Mouse (Mus musculus) limb, embryonic 11.5 days (tissue): Measurements from ENCODE around the gene Sla2. TPM values are rescaled to one million over a fixed set of nuclear protein-coding genes. Genes with fewer than 3 reads are reported as not detected.
A peak's percentile ranks its signal among the peaks of the same experiment; 100 is the strongest.

Source experiments
- ATAC-seq: fragments of 200-750 bp; cut with Nextera tagmentation; 2 replicates; pipeline ENCODE4 v1.8.0; 2017; ENCODE audit warnings: low read depth; ENCODE audit not compliant: insufficient number of reproducible peaks, low FRiP score, low TSS enrichment
- DNase-seq: peaks from one replicate; pipeline ENCODE4 v3.0.0-alpha.2; 2015; ENCODE audit warnings: low spot score
- H3K27ac ChIP-seq: fragments of 300-500 bp; sonication (generic); replicated peaks from 2 replicates; pipeline ENCODE4 v1.5.1; 2014; ENCODE audit warnings: low read depth, mild to moderate bottlenecking, low read length
- H3K27me3 ChIP-seq: fragments of 300-500 bp; sonication (generic); 2 replicates; pipeline ENCODE4 v1.6.1; 2014; ENCODE audit warnings: mild to moderate bottlenecking, low read length, mixed read lengths; ENCODE audit not compliant: control insufficient read depth, insufficient read depth
- H3K36me3 ChIP-seq: fragments of 300-500 bp; sonication (generic); 2 replicates; pipeline ENCODE4 v1.6.1; 2014; ENCODE audit warnings: mild to moderate bottlenecking, low read length, moderate library complexity, mixed read lengths; ENCODE audit not compliant: control insufficient read depth, insufficient read depth
- H3K4me1 ChIP-seq: fragments of 300-500 bp; sonication (generic); 2 replicates; pipeline ENCODE4 v1.6.1; 2014; ENCODE audit warnings: low read length, mixed read lengths; ENCODE audit not compliant: control insufficient read depth, insufficient read depth
- H3K4me2 ChIP-seq: fragments of 300-500 bp; sonication (generic); 2 replicates; pipeline ENCODE4 v1.6.1; 2014; ENCODE audit warnings: low read depth, mild to moderate bottlenecking, moderate library complexity; ENCODE audit not compliant: severe bottlenecking
- H3K4me3 ChIP-seq: fragments of 300-500 bp; sonication (generic); 2 replicates; pipeline ENCODE4 v1.5.1; 2014; ENCODE audit warnings: low read depth, low read length
- H3K9ac ChIP-seq: fragments of 300-500 bp; sonication (generic); 2 replicates; pipeline ENCODE4 v1.6.1; 2014; ENCODE audit warnings: mild to moderate bottlenecking, low read length
- H3K9me3 ChIP-seq: fragments of 300-500 bp; sonication (generic); 2 replicates; pipeline ENCODE4 v1.6.1; 2016; ENCODE audit warnings: low read length; ENCODE audit not compliant: control insufficient read depth
- WGBS: fragments of 180-500 bp; shearing (Covaris S2); extraction: QIAGEN DNeasy Blood & Tissue Kit; methylation state at CpG from one replicate; pipeline ENCODE4 v1.1.7; 2014; 5-methylcytosine and 5-hydroxymethylcytosine counted together
- polyA plus RNA-seq: library from polyadenylated mRNA; unstranded; fragments of >200 nt; fragmentation: Nextera tagmentation; extraction: Ambion mirVana; gene quantifications from 2 replicates; pipeline ENCODE4 v1.2.1, GENCODE M21; 2014

The Sla2 gene
- polyA plus RNA-seq, 1 experiment from 2014 or later = 0.52 TPM

DNA sequence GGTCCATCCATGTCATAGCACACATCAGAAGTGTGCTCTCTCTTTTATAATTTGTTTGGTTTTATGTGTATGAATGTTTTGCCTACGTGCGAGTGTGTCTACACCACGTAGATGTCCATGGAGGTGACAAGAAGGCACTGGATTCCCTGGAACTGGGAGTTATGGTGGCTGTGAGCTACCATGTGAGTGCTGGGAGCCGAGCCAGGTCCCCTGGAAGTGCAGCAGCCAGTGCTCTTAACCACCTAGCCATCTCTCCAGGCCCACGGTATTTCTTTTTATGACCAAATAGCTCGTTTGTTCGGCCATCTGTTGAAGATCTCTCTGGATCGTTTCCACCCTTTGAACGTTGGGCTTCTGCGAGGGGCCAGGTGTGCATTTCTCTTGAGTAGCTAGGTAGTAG lies 43.7 kb downstream of the Sla2 start:
- H3K4me1 ChIP-seq = peaks cover 27% of the 10 kb centered on the region
- no peak overlapping the region for H3K27ac ChIP-seq
- H3K4me2 ChIP-seq = no peak overlapping the region; the same call in 1 of the 2 replicates
- no peak for DNase-seq
- no peaks in the 10 kb centered on the region for H3K27me3 ChIP-seq
- H3K9ac ChIP-seq = no peak overlapping the region
- 47% methylated on average over 10 of the region's 10 CpGs for WGBS
- no peak for ATAC-seq
- H3K4me3 ChIP-seq = no peak overlapping the region
- H3K9me3 ChIP-seq = no peaks in the 10 kb centered on the region
- peaks cover 14% of the 10 kb centered on the region for H3K36me3 ChIP-seq

DNA sequence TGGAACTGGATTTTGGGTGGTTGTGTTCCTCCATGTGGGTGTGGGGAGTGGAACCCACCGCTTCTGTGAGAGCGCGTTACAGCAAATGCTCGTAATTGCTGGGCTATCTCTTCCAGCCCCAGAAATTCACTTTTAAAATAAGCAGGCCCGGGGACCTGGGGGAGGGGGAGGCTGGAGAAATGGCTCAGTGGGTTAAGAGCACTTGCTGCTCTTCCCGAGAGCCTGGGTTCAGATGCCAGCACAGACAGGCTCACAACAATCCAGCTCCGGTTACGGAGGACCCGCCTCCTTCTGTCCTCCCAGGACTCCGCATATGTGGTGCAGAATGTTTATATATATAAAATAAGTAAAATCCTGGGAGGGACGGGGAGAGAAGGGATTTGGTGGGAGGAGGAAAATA lies 44.3 kb downstream of the Sla2 start:
- ATAC-seq (no peak), DNase-seq (peak; percentile 29)
- no peaks in the 10 kb centered on the region for H3K27me3 ChIP-seq
- peaks cover 14% of the 10 kb centered on the region for H3K36me3 ChIP-seq
- no peaks in the 10 kb centered on the region for H3K9me3 ChIP-seq
- peak overlapping the region; percentile 98 for H3K4me3 ChIP-seq
- H3K9ac ChIP-seq = no peak overlapping the region; the same call in 1 of the 2 replicates
- 10% methylated on average over 11 of the region's 11 CpGs for WGBS
- H3K27ac ChIP-seq = no peak overlapping the region
- H3K4me2 ChIP-seq = peak overlapping the region; percentile 95
- H3K4me1 ChIP-seq = peaks cover 27% of the 10 kb centered on the region

DNA sequence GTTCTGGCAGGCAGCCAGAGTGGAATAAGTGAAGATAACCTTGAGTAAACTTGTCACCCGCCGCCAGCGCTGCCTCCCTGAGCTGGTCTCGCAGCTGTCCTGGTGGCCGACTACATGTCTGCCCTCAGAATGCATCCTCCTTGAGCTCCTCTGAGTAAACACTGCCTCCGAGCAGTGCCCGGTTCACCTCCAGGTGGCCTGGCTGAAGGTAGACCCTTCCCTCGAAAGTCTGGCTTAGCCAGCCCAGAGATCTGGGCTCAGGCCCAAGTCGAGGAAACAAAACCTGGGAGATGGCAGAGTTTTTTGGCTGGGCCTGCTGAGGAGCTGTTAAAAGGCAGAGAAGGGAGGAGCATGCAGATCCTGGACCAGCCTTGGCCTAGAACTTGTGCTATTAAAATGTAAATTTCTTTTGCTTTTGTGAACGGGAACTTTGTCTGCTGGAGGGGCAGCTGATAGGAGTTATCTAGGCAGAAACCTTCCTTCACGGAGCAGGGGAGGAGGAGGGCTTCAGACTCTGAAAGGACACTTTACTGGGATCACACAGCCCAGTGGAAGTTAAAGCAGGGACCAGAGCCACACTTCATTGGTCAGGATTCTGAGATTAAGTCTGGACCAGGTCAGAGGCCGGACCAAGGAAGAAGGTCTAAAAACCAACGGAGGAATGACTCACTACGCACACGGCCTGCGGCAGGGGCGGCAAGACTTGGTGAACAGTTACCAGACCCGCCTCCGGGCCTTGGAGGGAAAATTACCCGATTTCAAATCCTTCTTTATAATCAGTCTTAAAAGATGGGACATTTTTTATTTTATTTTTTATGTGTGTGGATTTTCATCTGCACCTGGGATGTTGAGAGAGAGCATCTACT lies 44.9 kb downstream of the Sla2 start:
- ATAC-seq (no peak), DNase-seq (peak; percentile 49)
- H3K4me2 ChIP-seq = peak overlapping the region; percentile 95
- peak overlapping the region; percentile 98 for H3K4me3 ChIP-seq
- peak overlapping the region; percentile 40; the same call in 1 of the 2 replicates for H3K27ac ChIP-seq
- peaks cover 12% of the 10 kb centered on the region for H3K36me3 ChIP-seq
- peak overlapping the region; percentile 95 for H3K9ac ChIP-seq
- no peaks in the 10 kb centered on the region for H3K27me3 ChIP-seq
- no peaks in the 10 kb centered on the region for H3K9me3 ChIP-seq
- H3K4me1 ChIP-seq = peaks cover 27% of the 10 kb centered on the region
- WGBS = 2% methylated on average over 20 of the region's 20 CpGs

DNA sequence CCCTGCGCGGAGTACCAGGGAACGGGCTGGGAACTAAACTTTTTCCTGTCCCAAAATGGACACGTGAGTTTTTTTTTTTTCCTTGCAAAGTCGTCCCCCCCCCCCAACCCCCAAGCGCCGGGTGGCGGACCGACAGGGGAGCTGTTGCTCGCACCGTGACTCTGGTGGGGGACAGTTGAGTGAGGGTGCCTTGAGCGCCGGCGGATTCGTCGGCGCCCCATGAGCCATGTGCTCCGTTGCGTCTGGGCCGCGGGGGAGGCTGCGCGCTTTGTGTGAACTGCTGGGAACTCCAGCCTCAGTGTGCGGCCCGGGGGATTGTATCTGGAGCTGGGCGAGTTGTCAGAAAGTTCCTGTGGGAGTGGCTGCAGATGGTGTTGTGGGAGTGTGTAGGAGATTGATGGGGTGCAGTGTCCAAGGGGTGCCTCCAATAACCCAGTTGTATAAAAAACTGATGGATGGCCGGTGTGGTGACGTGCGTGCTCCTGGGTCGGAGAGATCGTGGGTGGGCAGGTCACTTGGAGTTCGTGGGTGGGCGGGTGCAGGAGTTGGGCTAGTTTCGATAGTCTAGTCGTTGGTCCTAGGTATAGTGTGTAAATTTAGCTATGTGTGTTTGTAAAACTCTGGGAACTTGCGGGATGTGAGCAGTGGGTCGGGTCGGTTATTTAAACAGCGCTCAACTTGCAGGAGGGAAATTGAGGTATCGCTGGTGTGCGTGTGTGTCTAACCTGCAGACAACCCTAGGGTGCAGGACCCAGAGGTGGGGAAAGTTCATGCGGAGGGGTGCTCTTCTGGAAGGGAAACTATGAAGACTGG lies 45.8 kb downstream of the Sla2 start:
- under 1% methylated on average over 42 of the region's 42 CpGs for WGBS
- peaks cover 13% of the 10 kb centered on the region for H3K36me3 ChIP-seq

DNA sequence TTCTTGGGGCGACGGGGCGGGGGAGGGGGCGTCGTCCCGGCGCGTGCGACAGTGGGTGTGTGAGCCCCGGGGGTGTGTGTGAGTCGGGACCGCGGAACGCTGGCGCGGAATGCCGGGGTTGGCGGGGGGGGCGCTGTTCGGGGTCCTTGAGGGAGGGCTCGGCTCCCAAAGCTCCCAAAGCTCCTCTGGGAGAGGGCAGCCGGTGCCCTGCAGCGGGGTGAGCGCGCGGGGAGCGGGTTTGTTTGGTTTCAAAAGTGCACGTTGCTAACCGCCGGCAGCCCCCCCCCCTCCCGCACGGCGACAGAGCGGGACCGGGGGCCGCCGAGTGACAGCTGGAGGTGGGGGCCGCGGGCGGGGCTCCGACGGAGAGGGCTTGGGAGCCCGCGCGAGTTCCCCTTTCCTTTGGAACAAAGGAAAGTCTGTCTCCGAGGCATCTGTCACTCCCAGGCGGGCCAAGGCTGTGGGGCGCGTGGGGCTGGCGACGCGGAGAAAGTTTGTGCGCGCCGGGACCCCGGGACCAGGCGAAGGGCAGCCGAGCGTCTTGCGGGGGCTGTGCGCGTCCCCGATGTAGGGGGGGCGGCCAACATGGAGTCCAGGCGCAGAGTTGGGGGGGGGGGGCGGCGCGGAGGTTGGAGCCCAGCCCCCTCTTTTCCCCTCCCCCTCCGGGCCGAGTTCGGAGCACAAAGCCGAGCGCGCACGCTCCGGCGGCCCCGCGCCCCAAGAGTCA lies 46.5 kb downstream of the Sla2 start:
- Histone ChIP-seq H3K4me3 (peak overlapping the region; percentile 98), H3K9me3 (no peaks in the 10 kb centered on the region), H3K27ac (peak overlapping the region; percentile 96), H3K27me3 (no peaks in the 10 kb centered on the region), H3K36me3 (peaks cover 10% of the 10 kb centered on the region), H3K4me2 (peak overlapping the region; percentile 95), H3K9ac (peak overlapping the region; percentile 95), H3K4me1 (peaks cover 27% of the 10 kb centered on the region)
- DNase-seq (peak; percentile 84), ATAC-seq (peak; percentile 55)
- WGBS = under 1% methylated on average over 52 of the region's 79 CpGs

More for the DNA sequence above, 45.8 kb downstream of the Sla2 start:
- peak overlapping the region; percentile 98 for H3K4me3 ChIP-seq
- H3K27me3 ChIP-seq = no peaks in the 10 kb centered on the region
- peaks cover 27% of the 10 kb centered on the region for H3K4me1 ChIP-seq
- DNase-seq = peak; percentile 80
- H3K27ac ChIP-seq = peak overlapping the region; percentile 96
- peak overlapping the region; percentile 95 for H3K9ac ChIP-seq
- H3K4me2 ChIP-seq = peak overlapping the region; percentile 95
- no peak for ATAC-seq
- no peaks in the 10 kb centered on the region for H3K9me3 ChIP-seq

DNA sequence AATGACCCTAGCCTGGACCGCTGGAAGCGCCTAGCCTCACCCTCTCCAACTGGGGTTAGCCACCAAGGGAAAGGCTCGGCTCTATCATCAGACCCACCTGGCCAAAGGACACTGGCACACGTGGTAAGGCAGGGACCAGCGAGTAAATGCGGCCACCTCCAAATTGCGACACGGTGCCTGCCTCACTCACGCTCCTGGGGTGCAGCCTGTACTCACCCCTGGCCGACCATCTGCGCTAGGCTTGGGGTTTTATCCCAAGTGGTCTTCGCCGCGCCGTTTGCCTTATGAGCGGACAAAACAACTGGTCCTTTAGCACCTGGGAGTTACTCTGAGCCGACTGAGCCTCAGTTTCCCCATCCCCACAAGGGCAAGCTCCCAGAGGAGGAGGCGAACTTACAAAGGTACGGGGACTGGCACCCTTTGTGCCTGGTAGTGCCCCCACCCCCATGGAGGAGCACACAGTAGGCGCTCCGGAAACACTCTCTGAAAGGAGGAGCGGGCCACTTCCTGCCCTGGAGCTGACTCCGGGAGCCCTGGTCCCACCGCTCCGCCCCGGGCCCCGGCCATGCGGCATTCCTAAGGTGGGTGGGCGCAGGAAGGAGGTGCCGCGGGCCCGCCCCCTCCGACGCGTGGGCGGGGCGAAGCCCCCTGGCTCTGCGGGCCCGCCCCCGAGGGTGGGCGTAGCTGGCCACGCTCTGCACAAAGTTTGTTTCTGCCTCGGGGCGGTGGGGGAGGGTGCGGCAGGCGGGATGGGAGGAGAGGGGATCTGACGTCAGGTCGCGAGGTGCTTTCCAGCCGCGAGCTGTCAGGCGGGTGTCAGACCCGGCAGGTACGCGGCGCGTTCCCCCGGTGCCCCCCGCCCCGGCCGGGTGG lies 47.4 kb downstream of the Sla2 start, which contains the start of gene Tgif2:
Tgif2 (plus strand) TSS at position 689 of the 873 bp plus-strand sequence.
- under 1% methylated on average over 45 of the region's 61 CpGs for WGBS
- Histone ChIP-seq H3K4me2 (peak within 1 kb of the TSS; percentile 95), H3K9ac (peak within 1 kb of the TSS; percentile 95), H3K27me3 (no peaks in the 10 kb centered on the region), H3K4me3 (peak within 1 kb of the TSS; percentile 98), H3K4me1 (peaks cover 23% of the 10 kb centered on the region), H3K36me3 (peaks cover 12% of the 10 kb centered on the region), H3K9me3 (no peaks in the 10 kb centered on the region), H3K27ac (peak within 1 kb of the TSS; percentile 96)
- ATAC-seq (peak; percentile 86), DNase-seq (peak; percentile 98)

DNA sequence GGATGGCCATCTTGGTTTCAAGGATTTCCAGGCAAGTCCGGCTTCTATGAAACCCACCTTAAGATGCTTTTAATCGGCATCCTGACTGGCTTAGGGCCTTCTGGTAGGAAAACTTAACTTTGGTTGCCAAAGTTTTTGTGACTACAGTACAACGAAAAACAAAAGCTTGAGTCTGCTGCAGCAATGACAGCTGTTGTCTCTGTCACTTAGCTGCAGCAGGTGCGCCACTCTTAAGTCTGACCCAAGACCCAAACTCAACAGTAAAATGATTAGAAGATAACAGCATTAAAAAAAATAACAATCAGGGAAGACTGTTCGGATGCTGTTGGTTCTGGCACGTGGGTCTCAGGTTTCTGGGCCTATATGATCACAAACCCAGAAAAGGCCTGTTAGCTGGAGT lies 48.2 kb downstream of the Sla2 start:
- WGBS = 60% methylated on average over 6 of the region's 6 CpGs
- peak overlapping the region; percentile 69 for H3K9ac ChIP-seq
- no peak for DNase-seq
- peak overlapping the region; percentile 98 for H3K4me3 ChIP-seq
- ATAC-seq = no peak
- H3K9me3 ChIP-seq = no peaks in the 10 kb centered on the region
- no peaks in the 10 kb centered on the region for H3K27me3 ChIP-seq
- H3K4me1 ChIP-seq = peaks cover 23% of the 10 kb centered on the region
- H3K27ac ChIP-seq = no peak overlapping the region
- peak overlapping the region; percentile 95 for H3K4me2 ChIP-seq
- peaks cover 15% of the 10 kb centered on the region for H3K36me3 ChIP-seq
